Mouse (Mus musculus): ENCODE data around the gene Polg. TPM values are rescaled to one million over a fixed set of nuclear protein-coding genes. Genes with fewer than 3 reads are reported as not detected.

Polg gene
- total RNA-seq, 2 experiments from 2014 or later, result 58.9 to 60.7 TPM

DNA sequence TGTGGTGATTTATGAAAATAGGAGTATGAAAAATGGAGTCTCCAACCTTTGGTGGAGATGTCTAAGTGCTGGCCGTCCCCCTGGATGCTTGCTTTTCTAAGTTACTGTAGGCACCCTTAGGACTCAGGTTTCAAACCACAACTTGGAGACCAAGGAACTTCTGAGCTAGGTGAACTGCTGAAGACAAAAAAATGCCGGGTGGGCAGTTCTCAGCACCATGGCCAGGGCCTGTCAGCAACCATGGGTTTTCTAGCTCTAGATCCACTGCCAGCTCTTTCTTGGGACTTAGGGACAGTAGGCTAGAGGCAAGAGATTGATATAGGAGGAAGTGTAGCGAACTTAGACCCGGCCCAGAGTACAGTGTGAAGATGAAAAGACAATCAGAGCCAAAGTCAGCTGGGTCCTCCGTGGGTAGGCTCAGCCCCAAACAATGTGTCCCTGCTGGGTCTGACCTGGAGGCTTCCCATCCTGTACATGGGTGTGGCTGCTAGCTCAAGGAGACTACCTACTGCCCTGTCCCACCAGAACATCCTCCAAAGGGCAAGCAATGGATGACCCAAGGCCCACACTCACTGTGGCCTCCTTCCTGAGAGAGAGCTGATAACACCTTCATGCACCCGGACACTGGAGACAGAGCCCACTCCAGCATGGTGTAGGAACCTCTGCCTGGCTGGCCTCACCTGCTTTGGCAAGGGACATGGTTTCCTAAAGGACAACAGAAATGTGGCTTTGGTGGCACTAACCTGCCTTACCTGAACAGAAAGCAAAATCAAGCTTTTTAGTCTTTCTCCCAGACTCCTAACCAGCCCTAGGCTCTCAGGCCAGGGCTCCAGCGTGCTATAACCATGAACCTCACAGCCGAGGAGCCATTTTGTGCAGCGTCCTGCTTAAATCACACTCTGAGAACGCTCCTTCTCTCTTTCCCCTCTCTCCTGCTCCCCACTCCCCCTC lies 36.3 kb upstream of the Polg start:
- no peak for DNase-seq
- intact Hi-C loops (cut with DNase I), result no loop called here

DNA sequence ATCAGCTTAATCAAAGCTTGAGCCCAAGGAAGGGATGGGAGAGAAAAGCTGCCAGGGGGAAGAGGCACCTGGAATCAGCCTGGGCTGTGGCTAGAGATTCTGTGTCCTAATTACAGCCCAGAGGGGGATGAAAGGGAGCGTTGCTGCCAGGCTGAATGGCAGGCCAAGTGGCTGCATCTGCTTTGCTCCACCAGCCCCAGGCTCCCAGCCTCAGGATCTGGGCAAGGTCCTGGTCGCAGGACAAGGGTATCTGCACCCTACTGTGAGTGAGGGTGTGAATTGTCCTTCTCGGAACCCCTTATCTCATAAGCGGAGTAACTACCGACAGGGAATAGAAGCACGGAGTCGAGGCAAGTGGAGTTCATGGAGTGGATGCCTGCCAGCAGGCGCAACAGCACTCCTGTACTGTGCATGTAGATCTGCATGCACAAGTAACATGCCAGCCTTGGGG lies 35.4 kb upstream of the Polg start:
- intact Hi-C loops (cut with DNase I), result no loop called here
- no peak for DNase-seq

DNA sequence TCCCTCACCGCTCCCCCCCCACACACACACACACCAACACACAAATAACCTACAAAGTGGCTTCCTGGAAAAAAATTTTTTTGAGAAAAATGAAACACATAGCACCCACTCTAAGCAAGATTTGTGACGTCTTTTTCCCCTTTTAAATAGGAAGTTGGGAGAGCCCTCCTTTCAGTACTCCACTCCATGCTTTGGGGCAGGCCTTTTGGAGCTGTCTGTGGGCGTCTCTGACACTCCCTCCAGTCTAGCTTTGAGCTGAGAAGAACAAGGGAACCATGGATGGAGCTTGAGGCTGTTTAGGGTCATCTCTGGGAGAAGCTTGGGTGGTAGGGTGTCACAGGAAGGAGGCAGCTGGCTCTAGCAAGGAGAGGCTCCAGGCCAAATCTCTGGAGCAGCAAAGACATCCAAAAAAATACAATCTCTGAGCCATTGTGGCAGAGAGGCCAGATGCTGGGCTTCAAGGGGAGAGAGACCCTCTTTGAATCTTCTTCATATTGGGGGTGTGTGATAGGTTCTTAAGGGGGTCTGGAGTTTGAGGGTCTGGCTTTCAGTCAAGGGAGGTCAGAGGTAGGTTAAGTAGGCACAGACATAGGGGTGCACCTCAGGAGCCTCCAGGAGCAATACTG lies 34.6 kb upstream of the Polg start:
- no peak for DNase-seq
- intact Hi-C loops (cut with DNase I), result no loop called here

DNA sequence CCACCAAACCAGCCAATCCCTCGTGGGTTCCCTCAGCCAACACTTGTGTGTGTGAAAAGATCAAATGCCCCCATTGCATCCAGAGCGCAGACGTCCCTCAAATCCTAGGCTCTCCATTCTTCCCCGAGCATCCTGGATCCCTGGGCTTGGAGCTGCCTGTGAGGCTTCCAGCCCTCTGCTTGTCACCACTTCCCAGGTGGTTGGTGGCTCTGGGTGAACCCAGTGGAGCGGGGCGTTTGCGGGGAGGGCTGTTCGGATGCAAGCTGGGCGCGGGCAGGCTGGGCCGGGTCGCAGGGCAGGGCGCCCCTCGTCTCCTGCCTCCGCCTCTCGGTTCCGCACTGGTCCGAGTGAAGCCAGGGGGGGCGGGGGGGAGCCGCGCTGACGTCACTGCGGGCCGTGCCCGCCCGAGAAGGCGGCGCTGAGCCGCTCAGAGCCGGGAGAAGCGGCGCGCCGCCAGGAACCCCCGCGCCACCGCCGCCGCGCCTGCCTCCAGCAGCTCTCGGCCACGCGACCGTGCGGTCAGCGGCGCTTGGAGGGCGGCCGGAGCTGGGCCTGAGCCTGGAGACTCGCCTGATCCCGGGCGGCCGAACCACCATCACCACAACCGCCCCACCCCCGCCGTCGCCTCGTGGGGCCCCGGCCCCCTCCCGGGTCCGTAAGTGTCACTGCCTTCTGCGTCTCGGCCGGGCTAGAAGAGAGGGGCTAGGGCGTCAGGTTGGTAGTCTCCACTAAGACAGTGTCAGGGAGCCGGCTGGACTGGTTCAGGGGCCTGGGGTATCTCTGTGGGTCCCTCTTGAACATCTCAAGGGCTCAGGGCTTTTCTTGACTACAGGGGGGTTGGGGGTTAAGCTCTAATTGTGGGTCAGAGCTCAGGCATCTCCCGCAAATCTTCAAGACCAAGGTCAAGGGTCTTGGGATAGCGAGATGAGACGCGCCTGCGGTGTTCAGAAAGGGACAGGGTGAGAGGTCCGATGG lies 33.7 kb upstream of the Polg start:
- DNase-seq, result no peak
- intact Hi-C loops (cut with DNase I), result loop anchor here (5.0 kb wide), 2 partner anchors 147 to 227 kb away; no protein-coding TSS in a partner anchor

DNA sequence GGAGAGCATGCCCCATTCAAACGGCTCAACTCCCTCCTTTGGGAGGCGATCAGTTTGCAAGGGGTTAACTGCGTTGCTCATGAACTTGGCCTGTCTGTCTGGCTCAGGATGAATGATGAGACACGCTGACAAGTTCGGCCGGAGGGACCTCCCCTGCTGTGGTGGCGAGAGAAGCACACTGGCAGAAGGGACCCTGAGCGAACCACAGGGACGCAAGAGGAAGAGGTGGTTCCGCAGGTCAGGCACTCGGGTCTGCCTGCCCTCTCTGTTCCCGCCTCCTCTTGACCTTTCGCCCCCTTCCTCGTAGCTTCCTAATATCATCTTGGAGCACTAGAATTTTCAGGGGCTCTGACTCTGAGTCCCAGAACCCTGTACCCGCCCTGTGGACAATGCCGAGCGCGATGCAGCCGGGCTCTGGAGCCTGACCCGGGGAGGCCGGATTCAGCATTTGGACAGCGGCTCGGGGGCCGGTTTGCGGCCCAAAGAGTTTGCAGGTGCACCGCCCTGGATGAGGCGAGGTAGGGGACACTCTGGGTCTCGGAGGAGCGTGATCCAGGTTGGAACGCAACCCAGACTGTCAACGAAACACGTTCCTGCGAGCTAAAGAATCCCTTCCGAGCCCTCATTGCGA lies 32.9 kb upstream of the Polg start:
- peak; percentile 37 to 49 for DNase-seq
- intact Hi-C loops (cut with DNase I), result loop anchor here (5.0 kb wide), 2 partner anchors 148 to 228 kb away; no protein-coding TSS in a partner anchor

DNA sequence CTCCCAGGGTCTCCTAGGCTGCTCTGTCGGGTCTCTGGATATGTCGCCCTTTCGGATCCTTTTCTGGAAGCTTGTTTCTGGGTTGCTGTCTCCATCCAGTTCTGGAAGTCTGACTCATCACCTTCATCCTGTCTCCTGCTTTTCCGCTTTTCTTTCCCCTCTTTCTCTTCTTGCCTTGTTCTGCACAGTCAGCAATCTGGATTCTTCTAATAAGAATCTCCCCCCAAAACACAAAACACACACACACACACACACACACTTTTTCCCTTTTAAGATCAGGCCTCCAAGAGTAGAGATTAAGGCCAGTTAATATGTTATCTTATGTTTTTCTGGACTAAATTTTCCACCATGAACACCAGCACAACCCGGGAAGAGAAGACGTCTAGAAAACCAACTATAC lies 32.2 kb upstream of the Polg start:
- intact Hi-C loops (cut with DNase I), result loop anchor here (5.0 kb wide), 2 partner anchors 149 to 229 kb away; no protein-coding TSS in a partner anchor
- DNase-seq, result no peak

DNA sequence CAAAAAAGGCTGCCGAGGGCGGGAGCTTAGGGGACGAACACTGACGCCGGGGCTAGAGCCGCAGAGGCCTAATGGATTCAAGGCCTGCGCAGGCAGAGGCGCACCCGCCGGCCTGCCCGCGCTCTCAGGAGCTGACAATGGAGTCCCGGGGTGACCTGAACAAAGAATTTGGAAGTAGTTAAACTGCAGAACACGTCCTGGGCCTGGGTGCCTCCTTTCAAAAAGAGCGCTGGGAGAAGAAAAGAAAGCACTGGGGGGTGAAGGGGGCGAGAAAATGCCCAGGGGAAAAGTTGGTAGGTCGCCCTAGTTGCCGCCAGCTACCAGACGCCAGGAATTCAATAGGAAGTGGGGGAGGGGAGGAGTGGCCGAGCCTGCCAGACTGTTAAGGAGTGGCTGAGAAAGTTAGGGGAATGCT lies 31.5 kb upstream of the Polg start:
- intact Hi-C loops (cut with DNase I), result loop anchor here (5.0 kb wide), 2 partner anchors 150 to 230 kb away; no protein-coding TSS in a partner anchor
- no peak for DNase-seq

DNA sequence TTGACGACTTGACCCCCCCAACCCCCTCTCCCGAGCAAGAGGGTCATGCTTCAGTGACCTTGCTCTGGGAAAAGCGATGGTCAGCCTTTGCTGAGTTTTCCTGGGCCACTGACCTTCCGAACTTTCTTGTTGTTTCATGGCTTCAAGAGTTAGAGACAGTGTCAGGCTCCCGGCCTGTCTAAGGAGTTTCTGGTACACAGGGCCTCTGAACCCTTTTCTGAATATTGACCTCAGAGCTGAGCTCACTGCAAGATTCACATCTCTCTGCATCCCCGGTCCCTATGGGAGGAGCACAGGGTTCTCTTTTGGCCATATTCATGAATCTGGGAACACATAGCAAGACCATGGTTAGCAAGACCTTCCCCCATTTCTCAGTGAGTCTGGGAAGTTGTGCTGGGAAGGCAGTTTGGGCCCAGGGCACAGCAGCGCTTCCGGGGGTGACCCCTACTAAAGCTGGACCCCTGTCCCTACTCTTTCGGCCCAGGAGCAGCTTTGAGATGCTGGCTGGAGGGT lies 30.7 kb upstream of the Polg start:
- intact Hi-C loops (cut with DNase I), result loop anchor here (1.0 to 5.0 kb wide), 4 partner anchors 50 to 230 kb away; no protein-coding TSS in a partner anchor
- DNase-seq, result no peak

DNA sequence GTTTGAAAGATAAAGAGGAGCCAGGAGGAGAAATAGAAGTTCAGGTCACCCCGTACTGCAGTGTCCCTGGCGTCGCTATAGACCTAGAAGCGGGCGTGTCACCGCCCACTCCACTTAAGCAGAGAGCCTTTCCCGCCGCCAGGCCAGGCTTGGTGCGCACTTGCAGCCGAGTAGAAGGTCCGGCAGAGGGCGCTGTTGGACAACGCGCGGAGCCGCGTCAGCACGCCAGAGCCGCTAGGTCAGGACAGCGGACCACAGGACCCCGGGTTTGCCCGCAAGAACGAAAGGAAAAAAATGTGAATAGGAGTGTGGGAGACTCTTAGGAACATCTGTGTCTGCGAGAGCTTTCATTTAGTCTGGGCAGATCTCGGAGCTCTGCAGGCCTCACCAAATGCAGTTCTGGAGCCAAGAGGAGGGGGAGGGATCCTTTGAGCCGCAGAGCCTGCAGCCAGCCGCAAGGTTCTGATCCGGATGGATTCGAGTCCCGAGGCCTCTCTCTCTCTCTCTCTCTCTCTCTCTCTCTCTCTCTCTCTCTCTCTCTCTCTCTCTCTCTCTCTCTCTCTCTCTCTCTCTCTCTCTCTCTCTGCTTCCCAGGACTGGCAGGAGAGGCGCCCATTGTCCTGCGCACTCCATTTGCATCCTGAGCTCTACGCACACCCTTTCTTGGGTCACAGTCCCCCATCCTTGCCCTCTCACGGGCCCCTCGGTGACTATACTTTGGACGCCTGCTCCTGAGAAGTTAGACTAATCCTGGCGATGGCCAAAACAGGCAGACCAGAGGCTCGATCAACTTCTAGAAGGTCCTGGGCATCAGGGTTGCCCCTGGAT lies 30.0 kb upstream of the Polg start:
- peak; percentile 87 to 92 for DNase-seq
- intact Hi-C loops (cut with DNase I), result loop anchor here (1.0 to 5.0 kb wide), 4 partner anchors 51 to 231 kb away; no protein-coding TSS in a partner anchor

DNA sequence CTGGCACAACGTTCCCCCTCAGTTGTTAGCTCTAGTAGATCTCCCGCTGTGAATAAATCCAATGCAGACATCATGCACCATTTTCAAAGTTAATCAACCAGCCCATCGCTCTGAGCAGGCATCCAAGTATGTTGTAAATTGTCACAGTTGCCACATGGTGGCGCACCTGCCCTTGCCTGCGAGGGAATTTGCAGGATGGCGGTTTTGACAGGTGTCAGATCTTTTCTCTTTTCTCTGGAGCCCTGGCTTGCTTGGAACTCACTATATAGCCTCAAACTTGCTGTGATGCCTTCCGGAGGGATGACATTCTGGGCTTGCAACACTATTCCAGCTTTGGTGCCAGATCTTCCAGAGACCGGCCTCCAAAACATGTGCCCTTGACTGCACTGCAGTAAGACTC lies 27.8 kb upstream of the Polg start:
- intact Hi-C loops (cut with DNase I), result no loop called here
- DNase-seq, result peak; percentile 23 to 34

DNA sequence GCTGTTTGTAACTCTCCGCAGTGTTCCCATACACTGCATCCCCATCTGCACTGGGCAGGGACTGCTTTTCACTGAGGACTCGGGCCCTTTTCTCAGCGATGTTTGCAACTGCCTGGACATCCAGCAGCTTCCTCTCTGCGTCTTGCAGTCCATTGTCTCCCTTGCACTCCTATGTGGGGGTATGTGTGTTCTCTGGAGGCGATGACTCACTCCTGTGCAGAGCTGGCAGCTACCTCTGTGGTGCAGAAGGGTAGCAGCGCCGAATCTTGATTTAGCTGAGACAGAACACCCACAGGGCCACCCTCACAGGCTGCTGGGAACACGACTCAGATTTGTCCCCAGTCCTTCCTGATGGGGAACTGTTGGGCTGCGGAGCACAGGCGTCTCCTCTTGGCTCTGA lies 20.4 kb upstream of the Polg start:
- intact Hi-C loops (cut with DNase I), result no loop called here
- DNase-seq, result no peak

DNA sequence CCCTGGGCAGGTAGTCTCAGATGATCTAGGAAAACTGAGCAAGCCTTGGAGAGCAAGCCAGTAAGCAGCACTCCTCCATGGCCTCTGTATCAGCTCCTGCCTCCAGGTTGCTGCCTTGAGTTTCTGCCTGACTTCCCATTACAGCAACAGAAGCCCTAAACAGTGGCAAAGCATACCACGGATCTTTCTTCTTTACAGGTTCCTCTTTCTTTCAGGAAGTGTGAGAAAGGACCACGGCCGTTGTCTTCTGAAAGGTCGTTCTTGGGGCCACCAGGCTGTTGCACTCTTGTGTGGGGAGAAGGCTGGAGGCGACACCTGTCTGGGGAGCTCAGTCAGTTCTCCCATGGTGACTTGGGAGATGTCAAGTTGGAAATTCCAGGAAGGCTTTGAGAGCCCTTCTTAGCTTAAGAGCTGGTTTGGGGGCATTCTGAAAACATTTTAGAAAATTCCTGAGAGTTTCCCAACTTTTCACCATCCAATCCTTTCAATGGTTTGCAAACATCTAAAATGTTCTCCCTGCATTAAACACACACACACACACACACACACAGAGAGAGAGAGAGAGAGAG lies 8.8 kb upstream of the Polg start:
- intact Hi-C loops (cut with DNase I), result no loop called here
- DNase-seq, result no peak

DNA sequence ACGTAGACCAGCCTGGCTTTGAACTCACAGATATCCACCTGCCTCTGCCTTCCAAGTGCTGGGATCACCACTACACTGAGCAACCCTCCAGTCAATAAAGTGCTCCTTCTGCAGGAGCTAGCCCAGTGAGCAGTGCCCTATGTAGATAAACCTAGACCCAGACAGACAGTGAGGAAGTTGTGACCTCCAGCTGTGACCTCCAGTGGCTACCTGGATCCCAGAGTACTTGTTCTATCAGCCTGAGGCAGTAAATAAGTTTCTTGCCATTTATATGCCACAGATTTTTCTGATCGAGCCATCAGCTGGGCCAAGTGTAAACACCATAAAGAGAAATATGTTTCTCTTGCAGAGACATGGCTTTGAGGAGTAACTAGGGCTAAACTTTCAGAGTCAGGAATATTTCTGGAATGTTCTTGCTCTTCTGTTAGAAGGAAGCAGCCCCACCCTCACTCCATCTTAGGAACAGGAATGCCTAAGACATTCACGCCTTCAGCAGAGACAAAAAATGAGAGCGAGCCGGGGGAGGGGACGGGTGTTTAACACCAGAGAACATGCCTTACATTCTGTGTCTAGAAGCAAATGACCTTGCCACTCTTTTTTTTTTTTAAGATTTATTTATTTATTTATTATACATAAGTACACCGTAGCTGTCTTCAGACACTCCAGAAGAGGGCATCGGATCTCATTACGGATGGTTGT lies 7.5 kb upstream of the Polg start:
- no peak for DNase-seq
- intact Hi-C loops (cut with DNase I), result no loop called here

DNA sequence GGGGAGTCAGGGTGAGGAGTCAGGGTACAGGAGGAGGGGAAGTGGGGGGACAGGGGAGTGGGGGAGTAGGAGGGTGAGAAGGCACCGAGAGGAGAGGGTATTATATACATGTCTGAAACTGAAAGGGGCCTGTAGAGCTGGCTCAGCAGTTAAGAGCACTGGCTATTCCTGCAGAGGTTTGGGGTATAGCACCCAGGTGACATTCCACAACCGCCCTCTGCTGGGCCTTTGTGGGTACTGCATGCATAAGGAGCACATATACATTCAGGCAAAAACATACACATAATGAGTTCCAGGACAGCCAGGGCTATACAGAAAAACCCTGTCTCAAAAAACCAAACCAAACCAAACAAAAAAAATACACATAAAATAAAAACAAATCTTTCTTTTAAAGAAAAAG lies 6.6 kb upstream of the Polg start:
- no peak for DNase-seq
- intact Hi-C loops (cut with DNase I), result no loop called here

DNA sequence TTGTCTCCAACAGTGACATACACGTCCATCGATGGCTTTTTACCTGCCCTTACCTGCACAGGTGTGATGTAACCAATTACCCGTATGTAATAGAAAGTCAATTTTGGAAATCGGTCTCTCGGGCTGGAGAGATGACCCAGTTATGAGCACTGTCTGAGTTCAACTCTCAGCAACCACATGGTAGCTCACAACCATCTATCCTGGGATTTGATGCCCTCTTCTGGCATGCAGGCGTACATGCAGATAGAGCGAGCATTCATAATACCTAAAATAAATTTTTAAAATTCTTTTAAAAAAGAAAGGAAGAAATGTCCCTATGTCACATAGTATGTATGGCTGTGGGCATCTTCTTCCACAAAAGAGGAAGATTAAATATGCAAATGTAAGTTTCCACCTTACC lies 5.3 kb upstream of the Polg start:
- DNase-seq, result no peak
- intact Hi-C loops (cut with DNase I), result no loop called here

DNA sequence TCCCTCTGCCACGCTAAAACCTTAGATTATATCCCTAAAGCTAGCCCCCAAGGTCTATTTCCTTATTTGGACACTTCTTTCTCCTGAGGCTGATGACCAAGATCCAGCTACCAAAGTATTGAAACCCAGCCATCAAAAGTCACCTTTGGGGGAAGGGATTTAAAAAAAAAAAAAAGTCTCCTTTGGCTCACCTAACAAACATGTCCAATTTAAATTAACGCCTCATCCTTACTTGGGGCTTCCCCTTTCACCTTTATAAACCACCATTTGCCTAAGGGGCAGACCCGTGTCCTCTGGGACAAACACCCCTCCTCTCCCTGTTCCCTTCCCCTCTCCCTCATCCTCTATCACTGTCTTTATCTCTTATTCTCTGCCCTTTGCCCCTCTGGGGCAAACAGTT lies 4.6 kb upstream of the Polg start:
- DNase-seq, result no peak
- intact Hi-C loops (cut with DNase I), result no loop called here

DNA sequence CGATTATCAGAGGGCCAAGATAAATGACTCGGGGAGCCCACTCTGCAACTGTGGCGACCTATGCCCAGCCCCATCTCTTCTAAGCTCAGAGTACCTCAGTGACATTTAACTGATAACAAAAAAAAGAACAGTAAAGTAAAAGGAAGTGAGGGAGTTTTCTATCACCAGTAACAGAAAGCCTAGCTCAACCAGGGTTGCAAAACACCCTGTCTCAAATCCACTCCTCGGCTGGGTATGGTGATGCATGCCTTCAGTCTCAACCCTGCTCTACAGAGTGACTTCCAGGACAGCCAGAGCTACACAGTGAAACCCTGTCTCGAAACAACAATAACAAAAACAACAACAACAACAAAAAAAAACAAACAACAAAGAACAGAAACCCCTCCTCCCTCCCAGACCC lies 3.6 kb upstream of the Polg start:
- DNase-seq, result no peak
- intact Hi-C loops (cut with DNase I), result loop anchor here (5.0 to 10.0 kb wide), 4 partner anchors 77 to 225 kb away; partner anchors contain the start of genes Abhd2 and Fanci

DNA sequence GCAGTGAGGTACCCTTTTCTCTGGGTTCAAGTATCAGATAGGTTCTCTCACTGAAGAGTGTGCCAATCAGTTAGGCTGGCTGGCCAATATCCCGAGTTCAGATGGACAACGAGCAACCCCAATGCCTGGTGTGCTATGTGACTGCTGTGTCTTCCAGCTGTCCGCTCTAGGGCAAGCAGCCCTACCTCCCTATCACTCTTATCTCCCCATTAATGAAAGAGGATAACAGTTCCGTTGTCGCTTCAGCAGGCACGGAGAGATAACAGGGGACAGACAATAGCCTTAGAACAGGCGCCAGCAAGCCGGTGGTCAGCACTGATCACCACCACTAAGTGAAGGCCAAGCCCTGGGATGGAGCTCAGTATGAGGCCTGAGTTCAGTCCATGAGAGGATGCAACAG lies 2.8 kb upstream of the Polg start:
- intact Hi-C loops (cut with DNase I), result loop anchor here (5.0 to 10.0 kb wide), 4 partner anchors 77 to 224 kb away; partner anchors contain the start of genes Abhd2 and Fanci
- DNase-seq, result no peak
